Mouse (Mus musculus): Measurements from ENCODE around the gene Nfatc2. TPM values are rescaled to one million over a fixed set of nuclear protein-coding genes. Genes with fewer than 3 reads are reported as not detected.

Nfatc2 gene
- total RNA-seq, 2 experiments from 2014 or later: 16.2 to 18.1 TPM

DNA sequence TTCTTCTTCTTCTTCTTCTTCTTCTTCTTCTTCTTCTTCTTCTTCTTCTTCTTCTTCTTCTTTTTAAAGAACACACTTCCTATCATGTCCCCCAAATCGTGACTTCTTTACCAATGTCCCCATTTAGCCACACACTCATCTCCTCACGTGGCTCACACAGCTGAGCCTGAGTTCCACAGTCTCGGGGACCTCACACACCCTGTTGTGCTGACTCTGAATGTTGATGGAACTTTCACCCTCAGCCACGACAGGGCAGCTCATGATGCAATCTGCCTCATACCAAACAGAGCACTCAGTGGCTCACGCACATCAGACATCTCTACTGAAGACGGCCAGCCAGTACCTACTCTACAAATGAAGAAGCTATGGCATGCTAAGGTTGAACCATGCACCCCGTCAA lies 60.2 kb downstream of the Nfatc2 start:
- intact Hi-C loops (cut with DNase I): no loop called here
- no peak for DNase-seq

GRCm38 (mm10) chr2:168539594-168540222 lies 61.7 kb downstream of the Nfatc2 start:
- intact Hi-C loops (cut with DNase I): no loop called here
- no peak for DNase-seq

DNA sequence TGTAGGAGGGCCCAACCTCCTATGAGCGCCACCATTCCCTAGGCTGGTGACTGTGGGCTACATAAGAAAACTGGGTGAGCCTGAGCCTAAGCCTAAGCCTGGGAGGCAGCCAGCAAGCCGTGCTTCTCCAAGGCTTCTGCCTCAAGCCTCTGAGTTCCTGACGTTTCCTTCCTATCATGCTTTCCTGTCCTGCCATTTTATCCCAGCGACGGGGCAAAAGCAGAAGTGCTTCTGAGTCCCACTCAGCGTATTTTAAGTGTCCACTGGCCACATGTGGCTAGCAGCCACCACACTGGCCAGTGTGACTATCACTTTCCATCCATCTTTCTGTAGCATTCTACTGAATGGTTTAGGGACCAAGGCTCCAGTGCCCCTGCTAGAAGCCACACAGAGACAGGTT lies 62.4 kb downstream of the Nfatc2 start:
- DNase-seq: no peak
- intact Hi-C loops (cut with DNase I): no loop called here

DNA sequence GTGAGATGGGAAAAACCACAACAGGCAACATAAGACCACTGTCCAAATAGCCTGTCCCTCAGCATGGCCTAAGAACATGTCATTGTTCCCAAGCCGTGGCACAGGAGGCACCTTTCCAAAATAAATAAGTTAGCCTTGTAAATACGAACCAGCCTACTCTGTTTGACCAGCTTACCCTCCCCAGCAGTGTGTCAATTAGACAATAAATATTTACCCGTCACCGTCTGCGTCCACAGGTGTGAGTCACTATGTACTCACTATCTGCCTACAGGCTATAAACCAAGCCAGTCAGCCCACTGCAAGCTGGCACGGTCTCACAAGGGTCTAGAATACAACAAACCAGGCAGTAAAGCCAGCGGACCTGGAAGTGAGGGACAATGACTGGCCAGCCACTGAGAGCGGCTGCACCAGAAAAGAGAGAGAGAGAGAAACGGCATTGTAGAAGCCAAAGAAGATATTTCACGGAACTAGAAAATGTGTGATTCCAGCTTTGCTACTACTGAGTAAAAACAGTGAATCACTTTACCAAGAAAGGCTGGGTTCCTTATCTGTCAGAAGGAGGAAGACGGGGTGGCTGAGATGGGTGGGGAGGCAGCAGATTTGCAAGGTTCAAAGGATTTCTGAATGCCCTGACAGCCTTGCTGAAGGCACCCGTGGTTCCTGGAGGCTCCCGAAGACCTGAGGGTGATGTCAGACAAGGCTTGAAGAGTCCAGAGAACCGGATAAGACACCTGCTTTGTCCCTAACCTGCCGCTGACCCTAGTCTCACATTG lies 69.2 kb downstream of the Nfatc2 start:
- no peak for DNase-seq
- intact Hi-C loops (cut with DNase I): no loop called here

GRCm38 (mm10) chr2:168528551-168528950 lies 72.9 kb downstream of the Nfatc2 start:
- no peak for DNase-seq
- intact Hi-C loops (cut with DNase I): no loop called here

GRCm38 (mm10) chr2:168527430-168527792 lies 74.0 kb downstream of the Nfatc2 start:
- intact Hi-C loops (cut with DNase I): no loop called here

GRCm38 (mm10) chr2:168526547-168527429 lies 74.7 kb downstream of the Nfatc2 start:
- intact Hi-C loops (cut with DNase I): no loop called here
- no peak for DNase-seq

More at GRCm38 (mm10) chr2:168527430-168527792, 74.0 kb downstream of the Nfatc2 start:
- DNase-seq: no peak

DNA sequence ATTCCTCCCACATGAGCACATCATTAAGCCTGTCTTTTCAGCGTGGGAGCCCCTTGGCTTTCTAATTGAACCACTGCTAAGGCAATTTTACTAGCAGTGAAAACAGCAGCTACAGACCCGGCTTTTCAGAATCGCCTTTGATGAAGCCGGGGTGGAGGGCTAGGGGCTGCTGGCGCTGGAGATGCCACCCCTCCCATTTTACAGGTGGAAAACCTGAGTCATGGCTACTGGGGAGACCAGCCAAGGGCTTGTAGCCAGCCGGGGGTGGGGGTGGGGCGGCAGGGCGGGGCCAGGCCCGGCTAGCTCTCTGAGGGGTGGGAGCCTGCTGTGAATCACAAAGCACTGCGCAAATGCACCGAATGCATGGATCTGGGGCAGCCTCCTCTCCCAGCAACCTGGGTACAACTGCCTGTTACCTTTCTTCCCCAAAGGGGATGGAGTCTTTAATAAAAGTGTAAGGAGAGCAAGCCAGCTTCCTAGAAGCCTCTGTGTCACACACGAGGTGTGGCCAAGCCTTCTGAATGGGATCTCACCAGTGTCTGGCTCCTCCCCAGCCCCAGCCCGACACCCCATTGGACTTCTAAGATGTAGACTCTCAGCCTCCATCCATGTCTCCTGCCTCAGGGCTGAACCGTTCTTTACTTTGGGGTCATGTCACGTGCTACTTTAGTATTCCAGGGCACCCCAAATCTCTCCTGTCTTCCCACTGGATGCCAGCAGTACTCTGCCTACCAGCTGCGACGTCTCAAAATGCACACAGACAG lies 75.9 kb downstream of the Nfatc2 start:
- DNase-seq: no peak
- intact Hi-C loops (cut with DNase I): loop anchor here (2.0 kb wide), 1 partner anchor 79 kb away; no protein-coding TSS in a partner anchor

DNA sequence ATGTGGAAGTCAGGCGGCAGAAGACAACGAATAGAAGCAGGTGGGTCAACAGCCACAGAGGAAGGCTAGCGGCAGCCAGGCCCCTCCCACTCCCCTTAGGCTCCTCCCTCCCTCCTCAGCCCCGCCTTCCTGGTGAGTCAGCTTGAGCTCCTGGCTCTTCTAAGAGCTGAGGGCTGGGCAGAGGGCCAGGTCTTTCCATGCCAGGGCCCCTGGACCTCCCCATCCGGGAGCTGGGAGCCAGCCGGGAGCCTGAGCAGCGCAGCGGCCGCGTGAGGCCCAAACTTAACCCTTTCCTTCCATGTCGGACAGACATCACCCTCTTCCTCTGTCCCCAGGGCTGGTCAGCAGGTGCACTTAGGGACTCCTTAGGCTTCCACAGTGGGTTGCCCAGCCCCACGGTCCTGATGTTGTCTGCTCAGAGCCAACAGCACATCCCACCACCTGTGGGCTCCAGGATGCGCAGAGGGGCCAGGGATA lies 76.5 kb downstream of the Nfatc2 start:
- peak; percentile 89 to 94 for DNase-seq
- intact Hi-C loops (cut with DNase I): loop anchor here (2.0 kb wide), 1 partner anchor 80 kb away; no protein-coding TSS in a partner anchor

DNA sequence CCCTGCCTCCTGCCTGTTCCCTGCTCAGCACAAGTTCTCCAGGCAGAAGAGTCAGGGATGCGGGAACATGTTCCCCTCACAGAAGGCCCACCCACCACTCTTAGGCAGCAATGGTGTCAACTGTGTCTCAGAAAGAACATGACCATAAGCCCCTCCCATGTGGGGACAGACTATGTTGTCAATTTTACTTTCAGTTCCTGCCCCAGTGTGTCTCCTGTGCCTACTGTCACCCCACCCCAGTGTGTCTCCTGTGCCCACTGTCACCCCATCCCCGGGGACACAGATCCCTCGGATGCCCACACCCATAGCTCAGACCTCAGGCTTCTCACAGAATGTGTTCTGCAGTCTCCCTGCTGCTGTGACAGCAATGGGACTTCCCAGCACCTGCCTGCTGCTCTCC lies 79.2 kb downstream of the Nfatc2 start:
- intact Hi-C loops (cut with DNase I): no loop called here
- no peak for DNase-seq

GRCm38 (mm10) chr2:168520771-168521170 lies 80.7 kb downstream of the Nfatc2 start:
- intact Hi-C loops (cut with DNase I): loop anchor here (2.0 kb wide), 1 partner anchor 42 kb away; no protein-coding TSS in a partner anchor
- no peak for DNase-seq

DNA sequence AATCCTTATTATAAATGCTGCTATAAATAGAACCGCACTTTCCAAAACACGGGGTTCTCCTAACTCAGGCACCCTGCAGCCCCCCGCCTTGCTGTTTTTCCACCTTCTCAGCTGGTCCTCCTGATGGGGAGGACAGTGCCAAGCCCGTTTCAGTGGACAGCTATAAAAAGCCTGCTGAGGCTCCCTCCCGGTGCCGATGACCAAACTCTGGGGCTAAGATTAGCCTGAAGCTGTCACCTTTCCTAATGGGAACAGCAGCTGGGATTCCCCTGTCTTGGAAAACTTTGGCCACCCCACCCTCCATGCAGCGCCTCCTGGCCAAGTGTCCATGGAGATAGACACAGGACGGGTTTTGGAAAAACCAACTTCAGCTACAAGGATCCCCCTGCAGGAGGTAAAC lies 81.9 kb downstream of the Nfatc2 start:
- DNase-seq: peak; percentile 29 to 59
- intact Hi-C loops (cut with DNase I): loop anchor here (2.0 kb wide), 1 partner anchor 109 kb away; no protein-coding TSS in a partner anchor

DNA sequence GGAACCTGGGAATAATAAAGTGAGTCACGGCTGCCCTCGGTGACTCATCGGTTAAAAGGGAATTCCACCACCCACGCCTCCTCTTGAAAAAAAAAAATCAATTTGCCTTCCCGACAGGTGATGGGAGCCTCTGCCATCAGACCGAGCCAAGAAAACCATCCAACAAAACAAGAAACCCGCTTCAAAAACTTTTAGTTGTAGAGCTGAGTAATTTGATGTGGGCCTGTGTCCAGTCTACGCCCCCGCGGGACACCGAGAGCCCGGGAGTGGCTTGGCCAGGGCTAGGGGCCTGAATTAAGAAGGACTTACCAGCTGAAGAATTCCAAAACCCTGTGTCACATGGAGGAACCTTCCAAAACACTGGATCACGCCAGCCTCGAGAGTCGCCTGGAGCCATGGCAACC lies 83.2 kb downstream of the Nfatc2 start:
- intact Hi-C loops (cut with DNase I): loop anchor here (2.0 kb wide), 1 partner anchor 111 kb away; no protein-coding TSS in a partner anchor
- peak; percentile 74 to 75 for DNase-seq

GRCm38 (mm10) chr2:168517774-168518173 lies 83.7 kb downstream of the Nfatc2 start:
- DNase-seq: no peak
- intact Hi-C loops (cut with DNase I): loop anchor here (2.0 kb wide), 1 partner anchor 111 kb away; no protein-coding TSS in a partner anchor

- DNase-seq: no peak
- intact Hi-C loops (cut with DNase I): no loop called here
Measured at GRCm38 (mm10) chr2:168516717-168517116, 84.7 kb downstream of the Nfatc2 start.

GRCm38 (mm10) chr2:168515466-168515865 lies 86.0 kb downstream of the Nfatc2 start:
- no peak for DNase-seq
- intact Hi-C loops (cut with DNase I): no loop called here

DNA sequence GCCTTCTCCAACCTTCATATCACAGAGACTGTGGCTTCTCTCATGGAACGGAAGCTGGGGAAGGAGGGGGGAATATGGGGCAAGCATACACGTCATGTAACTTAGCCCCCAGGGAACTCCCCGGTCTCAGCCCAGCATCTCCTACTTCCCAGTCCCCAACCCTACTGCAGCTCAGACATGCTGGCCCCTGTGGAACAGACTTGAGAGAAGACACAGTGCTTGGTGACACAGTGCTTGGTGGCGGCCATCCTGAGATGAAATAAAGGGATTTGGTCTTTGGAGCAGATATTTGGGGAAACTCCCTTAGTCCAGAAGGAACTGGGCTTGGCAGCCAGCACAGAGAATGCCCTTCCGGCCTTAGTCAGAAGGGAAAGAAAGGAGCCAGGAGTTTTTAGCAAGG lies 87.3 kb downstream of the Nfatc2 start:
- intact Hi-C loops (cut with DNase I): no loop called here
- peak in 1 of 2 experiments; percentile 18 for DNase-seq

- DNase-seq: no peak
- intact Hi-C loops (cut with DNase I): no loop called here
Measured at GRCm38 (mm10) chr2:168511529-168511928, 89.9 kb downstream of the Nfatc2 start.

DNA sequence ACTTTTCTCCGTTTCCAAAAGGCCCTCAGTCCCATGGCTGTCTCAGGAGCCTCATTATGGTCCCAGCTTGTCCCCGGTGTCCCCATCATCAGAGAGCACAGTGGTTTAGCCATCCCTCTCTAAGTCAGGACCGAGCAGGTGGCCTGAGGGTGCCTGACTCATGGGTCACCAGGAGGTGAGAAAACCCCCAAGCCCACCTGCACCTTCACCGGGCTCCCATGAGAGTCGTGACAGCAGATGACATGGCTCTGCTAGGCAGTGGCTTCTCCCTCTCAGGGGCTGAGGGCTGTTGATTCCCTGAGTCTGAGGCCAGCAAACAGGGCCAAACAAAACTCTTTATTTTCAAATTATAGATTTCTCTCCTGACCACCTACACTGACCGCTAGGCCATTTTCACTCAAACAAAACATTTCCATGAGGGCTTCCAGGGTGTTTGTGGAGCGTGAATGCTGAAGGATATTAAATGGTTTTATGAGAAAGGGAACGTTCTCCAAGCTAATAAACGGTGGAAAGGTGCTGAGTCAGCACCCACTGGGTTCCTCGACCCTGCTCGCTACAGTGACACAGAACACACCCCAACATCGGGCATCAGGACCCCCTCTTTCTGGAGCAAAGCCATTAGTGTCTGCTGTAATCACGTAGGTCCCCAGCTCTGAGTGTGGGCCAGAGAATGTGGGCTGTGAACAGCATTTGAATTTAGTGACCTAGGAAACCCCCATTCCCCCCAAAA lies 92.8 kb downstream of the Nfatc2 start:
- intact Hi-C loops (cut with DNase I): no loop called here
- DNase-seq: no peak

Data from heart, postnatal 36 days (tissue).